Mouse (Mus musculus) liver, embryonic 14.5 days (tissue): Measurements from ENCODE around the gene Tes.

ENCODE experiments used
- CTCF ChIP-seq: IDR thresholded peaks from 2 replicates; pipeline ENCODE4 v1.5.1; 2016; ENCODE audit warnings: antibody characterized with exemption, low read depth, control low read depth
- EP300 ChIP-seq: IDR thresholded peaks from 2 replicates; pipeline ENCODE4 v1.6.1; 2016; ENCODE audit warnings: antibody characterized with exemption, low read depth

DNA sequence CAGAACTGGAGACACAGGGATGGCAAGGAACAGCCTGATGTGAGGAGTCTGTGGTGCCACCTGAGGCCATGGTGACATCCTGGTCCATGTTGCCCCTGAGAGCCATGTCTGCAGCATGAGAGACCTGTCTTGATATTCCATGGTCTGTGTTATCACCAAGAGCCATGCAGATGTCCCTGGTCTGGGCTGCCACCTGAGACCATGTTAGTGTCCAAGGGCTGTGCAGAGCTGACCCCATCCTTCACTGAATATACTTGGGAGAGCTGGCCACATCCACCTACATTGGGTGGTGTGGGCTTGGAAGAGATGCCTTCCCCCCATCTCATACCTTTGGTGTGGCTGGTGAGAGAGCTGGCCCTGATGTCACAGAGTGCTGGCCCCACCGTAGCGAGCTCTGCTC is 30.9 kb upstream of the Tes start:
- TF ChIP-seq CTCF (no peak), EP300 (no peak)
